In the genomic region with DNA sequence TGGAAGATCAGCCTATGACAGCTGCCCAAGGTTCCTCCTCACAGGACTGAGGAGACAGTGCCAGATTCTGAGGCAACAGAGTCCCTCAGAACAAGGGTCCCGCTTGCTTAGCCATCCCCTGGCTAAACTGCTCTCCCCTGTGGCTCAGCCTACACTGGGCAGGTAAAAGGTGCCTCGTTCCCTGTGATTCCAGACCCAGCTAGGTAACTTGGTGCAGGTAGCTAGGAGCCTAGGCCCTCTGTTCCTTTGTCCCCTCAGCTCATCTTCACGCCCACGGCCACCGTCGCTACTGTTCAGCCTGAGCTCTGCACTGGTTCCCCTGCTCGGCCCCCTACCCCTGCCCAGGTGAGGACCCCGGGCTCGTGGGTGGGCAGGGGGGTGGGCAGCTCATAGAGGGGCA, we compare ENCODE assay signal across 9 mouse cellular contexts. TPM values are rescaled to one million over a fixed set of nuclear protein-coding genes. Genes with fewer than 3 reads are reported as not detected.
DNase-seq lines count a peak whose midpoint lies in the region; ATAC-seq lines count a peak whose summit lies in the region.
"Had no signal": no experiment of that assay in that cellular context is flagged by ENCODE, and none has a peak within 500 bp of the region (broad histone marks: within the 10 kb centered on the region; RNA-seq: fewer than 3 reads in every experiment).

No protein-coding gene starts in this region.

- 0 out of 2 replicates have a peak, but pooled peaks have one; percentile 4 for ATAC-seq in cerebellum, adult (ENCODE audit: insufficient number of reproducible peaks, low FRiP score, low TSS enrichment)
- no peak for ATAC-seq in liver, embryonic 13.5 days (ENCODE audit: low read depth)
- ATAC-seq in limb, embryonic 11.5 days (ENCODE audit: insufficient number of reproducible peaks, low FRiP score, low TSS enrichment, low read depth): 0 out of 2 replicates have a peak, but pooled peaks have one; percentile 0
- ATAC-seq in neural tube, embryonic 13.5 days (ENCODE audit: low read depth): no peak; the same call in 1 of the 2 replicates

- peaks cover 46% of the 10 kb centered on the region for H3K4me1 ChIP-seq in liver, embryonic 13.5 days (replicated peaks)
- H3K4me1 ChIP-seq in limb, embryonic 11.5 days (ENCODE audit: control insufficient read depth, insufficient read depth, low read length): peaks cover 22% of the 10 kb centered on the region
- H3K4me1 ChIP-seq in neural tube, embryonic 13.5 days (replicated peaks): peaks cover 73% of the 10 kb centered on the region

- H3K9me3 ChIP-seq in liver, embryonic 13.5 days (replicated peaks): no peaks in the 10 kb centered on the region
- no peaks in the 10 kb centered on the region for H3K9me3 ChIP-seq in limb, embryonic 11.5 days (ENCODE audit: control insufficient read depth, low read length)
- H3K9me3 ChIP-seq in neural tube, embryonic 13.5 days: no peaks in the 10 kb centered on the region

- no peak overlapping the region for H3K27ac ChIP-seq in liver, embryonic 13.5 days
- H3K27ac ChIP-seq in limb, embryonic 11.5 days (replicated peaks; ENCODE audit: low read depth, low read length): no peak overlapping the region
- H3K27ac ChIP-seq in neural tube, embryonic 13.5 days (replicated peaks): peak overlapping the region; percentile 54; the same call in 1 of the 2 replicates
- H3K27ac ChIP-seq: heart, adult 2 months had no signal

- H3K9ac ChIP-seq in liver, embryonic 13.5 days: no peak overlapping the region
- no peak overlapping the region for H3K9ac ChIP-seq in limb, embryonic 11.5 days (ENCODE audit: low read length)
- H3K9ac ChIP-seq in neural tube, embryonic 13.5 days: peak overlapping the region; percentile 31

- no peak overlapping the region for H3K4me3 ChIP-seq in liver, embryonic 13.5 days (replicated peaks)
- no peak overlapping the region for H3K4me3 ChIP-seq in limb, embryonic 11.5 days (ENCODE audit: low read depth, low read length)
- no peak overlapping the region for H3K4me3 ChIP-seq in neural tube, embryonic 13.5 days

- peak overlapping the region; percentile 72; the same call in 1 of the 2 replicates for H3K4me2 ChIP-seq in liver, embryonic 13.5 days
- H3K4me2 ChIP-seq in limb, embryonic 11.5 days (ENCODE audit: low read depth, severe bottlenecking): no peak overlapping the region
- H3K4me2 ChIP-seq in neural tube, embryonic 13.5 days: no peak overlapping the region

- no peaks in the 10 kb centered on the region for H3K36me3 ChIP-seq in liver, embryonic 13.5 days
- no peaks in the 10 kb centered on the region; the same call in 1 of the 2 replicates for H3K36me3 ChIP-seq in limb, embryonic 11.5 days (ENCODE audit: control insufficient read depth, insufficient read depth, low read length)
- peaks cover 49% of the 10 kb centered on the region for H3K36me3 ChIP-seq in neural tube, embryonic 13.5 days

- peaks cover 10% of the 10 kb centered on the region for H3K27me3 ChIP-seq in liver, embryonic 13.5 days
- no peaks in the 10 kb centered on the region for H3K27me3 ChIP-seq in limb, embryonic 11.5 days (ENCODE audit: control insufficient read depth, insufficient read depth, low read length)
- H3K27me3 ChIP-seq in neural tube, embryonic 13.5 days: no peaks in the 10 kb centered on the region

- WGBS in liver, embryonic 13.5 days (ENCODE audit: insufficient replicate concordance): 68% methylated on average over 9 of the region's 9 CpGs
- WGBS in limb, embryonic 11.5 days: 83% methylated on average over 9 of the region's 9 CpGs
- 75% methylated on average over 9 of the region's 9 CpGs for whole genome bisulfite sequencing in neural tube, embryonic 13.5 days

- DNase-seq in cerebellum, postnatal 36 days: no peak
- DNase-seq in liver, embryonic 13.5 days: no peak
- DNase-seq in liver: no peak
- no peak for DNase-seq in limb, embryonic 11.5 days (ENCODE audit: low spot score)
- no peak for DNase-seq in thymus, postnatal 10 days (ENCODE audit: low spot score in 2 of 2)
- DNase-seq in retina, postnatal 1 day: no peak

RNA-seq across cellular contexts. Expression of a gene that starts 44.4 kb away (rescaled TPM):
- not detected in 2 replicates for polyA plus RNA-seq in liver, embryonic 13.5 days (2015; fragmentation: Nextera tagmentation; extraction: Ambion mirVana)
- polyA plus RNA-seq in limb, embryonic 11.5 days (2014; fragmentation: Nextera tagmentation; extraction: Ambion mirVana): 0.06 and 0.28 TPM in 2 replicates
- 0.46 and 0.70 TPM in 2 replicates for polyA plus RNA-seq in neural tube, embryonic 13.5 days (2015; fragmentation: Nextera tagmentation; extraction: Ambion mirVana)

RNA-seq across cellular contexts. Expression of a gene that starts 56.3 kb away (rescaled TPM):
- polyA plus RNA-seq in liver, embryonic 13.5 days (2015; fragmentation: Nextera tagmentation; extraction: Ambion mirVana): 9.9 and 12.9 TPM in 2 replicates
- polyA plus RNA-seq in limb, embryonic 11.5 days (2014; fragmentation: Nextera tagmentation; extraction: Ambion mirVana): 63.2 and 70.6 TPM in 2 replicates
- 82.2 and 101 TPM in 2 replicates for polyA plus RNA-seq in neural tube, embryonic 13.5 days (2015; fragmentation: Nextera tagmentation; extraction: Ambion mirVana)

Comparison
In these comparisons a context has a peak if more than half of its experiments do, and no peak if none do; other contexts are left out.
1. ATAC-seq: peak in cerebellum, adult (single experiment) and limb, embryonic 11.5 days (single experiment); none in liver, embryonic 13.5 days (single experiment) and neural tube, embryonic 13.5 days (single experiment).